Mouse (Mus musculus): Measurements from ENCODE around the gene Wbp2. TPM values are rescaled to one million over a fixed set of nuclear protein-coding genes. Genes with fewer than 3 reads are reported as not detected.
"Not testable (repeated sequence)": the region's sequence is repeated elsewhere in the genome, so short reads cannot be mapped to it uniquely, and the experiment has no call there.

Gene Wbp2
- polyA plus RNA-seq, 1 experiment from 2014 or later: 95.4 TPM

- Histone ChIP-seq H3K36me3 (ENCODE audit: control insufficient read depth, insufficient read depth, low read length) (peaks cover 17% of the 10 kb centered on the region), H3K9ac (ENCODE audit: low read length) (peak overlapping the region; percentile 79), H3K4me1 (replicated peaks; ENCODE audit: control insufficient read depth, insufficient read depth, low read length) (peaks cover 25% of the 10 kb centered on the region), H3K27ac (ENCODE audit: low read length) (no peak overlapping the region), H3K9me3 (ENCODE audit: control insufficient read depth, low read length) (0 out of 2 replicates have a peak, but pooled peaks cover 2% of the 10 kb centered on the region), H3K4me2 (ENCODE audit: low read depth, low read length) (peak overlapping the region; percentile 61; the same call in 1 of the 2 replicates), H3K27me3 (ENCODE audit: control insufficient read depth, insufficient read depth, low read depth, low read length) (no peaks in the 10 kb centered on the region), H3K4me3 (ENCODE audit: low read length) (no peak overlapping the region)
- 84% methylated on average over 9 of the region's 9 CpGs for WGBS
- ATAC-seq (ENCODE audit: low read depth): no peak
These were observed 42.4 kb upstream of the Wbp2 start for GRCm38 (mm10) chr11:116129091-116129790.

DNA sequence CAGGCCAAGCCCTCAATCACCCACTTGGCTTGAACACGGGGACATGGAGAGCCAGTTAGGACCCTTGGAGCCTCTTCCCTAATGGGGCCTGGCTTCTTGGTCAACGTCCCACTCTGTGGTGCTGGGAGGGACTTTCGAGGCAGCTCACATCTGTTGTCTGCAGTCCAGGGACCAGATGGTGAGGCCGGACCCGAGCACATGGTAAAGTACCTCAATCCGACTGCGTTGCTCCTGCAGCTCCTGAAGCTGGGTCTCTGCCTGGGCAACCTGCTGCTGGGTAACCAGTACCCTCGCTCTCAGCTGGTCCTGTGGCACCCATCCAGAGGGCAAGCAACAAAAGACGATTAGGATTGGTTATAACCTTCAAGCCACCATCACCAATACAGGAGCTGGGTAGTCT, 41.2 kb upstream of the Wbp2 start:
- Histone ChIP-seq H3K9me3 (ENCODE audit: control insufficient read depth, low read length) (0 out of 2 replicates have a peak, but pooled peaks cover 2% of the 10 kb centered on the region), H3K4me3 (ENCODE audit: low read length) (no peak overlapping the region), H3K36me3 (ENCODE audit: control insufficient read depth, insufficient read depth, low read length) (peaks cover 15% of the 10 kb centered on the region), H3K9ac (ENCODE audit: low read length) (peak overlapping the region; percentile 40; the same call in 1 of the 2 replicates), H3K4me2 (ENCODE audit: low read depth, low read length) (peak overlapping the region; percentile 46; the same call in 1 of the 2 replicates), H3K4me1 (replicated peaks; ENCODE audit: control insufficient read depth, insufficient read depth, low read length) (peaks cover 25% of the 10 kb centered on the region), H3K27ac (ENCODE audit: low read length) (peak overlapping the region; percentile 51; the same call in 1 of the 2 replicates), H3K27me3 (ENCODE audit: control insufficient read depth, insufficient read depth, low read depth, low read length) (no peaks in the 10 kb centered on the region)
- 64% methylated on average over 9 of the region's 9 CpGs for WGBS
- no peak for ATAC-seq (ENCODE audit: low read depth)

GRCm38 (mm10) chr11:116127156-116127980, 40.6 kb upstream of the Wbp2 start, which contains the start of gene Trim47:
Gene Trim47 (minus strand): TSS chr11:116127210.
- H3K9me3 ChIP-seq (ENCODE audit: control insufficient read depth, low read length): 0 out of 2 replicates have a peak, but pooled peaks cover 2% of the 10 kb centered on the region
- 21% methylated on average over 23 of the region's 23 CpGs for WGBS
- peaks cover 16% of the 10 kb centered on the region for H3K36me3 ChIP-seq (ENCODE audit: control insufficient read depth, insufficient read depth, low read length)
- H3K27ac ChIP-seq (ENCODE audit: low read length): peak within 1 kb of the TSS; percentile 51
- H3K4me1 ChIP-seq (replicated peaks; ENCODE audit: control insufficient read depth, insufficient read depth, low read length): peaks cover 25% of the 10 kb centered on the region
- peak within 1 kb of the TSS; percentile 40; the same call in 1 of the 2 replicates for H3K9ac ChIP-seq (ENCODE audit: low read length)
- peak within 1 kb of the TSS; percentile 46 for H3K4me2 ChIP-seq (ENCODE audit: low read depth, low read length)
- H3K4me3 ChIP-seq (ENCODE audit: low read length): peak within 1 kb of the TSS; percentile 21
- no peaks in the 10 kb centered on the region for H3K27me3 ChIP-seq (ENCODE audit: control insufficient read depth, insufficient read depth, low read depth, low read length)
- peak; percentile 72 for ATAC-seq (ENCODE audit: low read depth)

- Histone ChIP-seq H3K27me3 (ENCODE audit: control insufficient read depth, insufficient read depth, low read depth, low read length) (no peaks in the 10 kb centered on the region), H3K4me3 (ENCODE audit: low read length) (no peak overlapping the region), H3K4me2 (ENCODE audit: low read depth, low read length) (no peak overlapping the region), H3K9me3 (ENCODE audit: control insufficient read depth, low read length) (0 out of 2 replicates have a peak, but pooled peaks cover 2% of the 10 kb centered on the region), H3K27ac (ENCODE audit: low read length) (no peak overlapping the region), H3K4me1 (replicated peaks; ENCODE audit: control insufficient read depth, insufficient read depth, low read length) (peaks cover 19% of the 10 kb centered on the region), H3K9ac (ENCODE audit: low read length) (no peak overlapping the region), H3K36me3 (ENCODE audit: control insufficient read depth, insufficient read depth, low read length) (peaks cover 18% of the 10 kb centered on the region)
- no peak for ATAC-seq (ENCODE audit: low read depth)
- 88% methylated on average over 15 of the region's 15 CpGs for WGBS
These were observed 39.5 kb upstream of the Wbp2 start for GRCm38 (mm10) chr11:116126261-116126660.

DNA sequence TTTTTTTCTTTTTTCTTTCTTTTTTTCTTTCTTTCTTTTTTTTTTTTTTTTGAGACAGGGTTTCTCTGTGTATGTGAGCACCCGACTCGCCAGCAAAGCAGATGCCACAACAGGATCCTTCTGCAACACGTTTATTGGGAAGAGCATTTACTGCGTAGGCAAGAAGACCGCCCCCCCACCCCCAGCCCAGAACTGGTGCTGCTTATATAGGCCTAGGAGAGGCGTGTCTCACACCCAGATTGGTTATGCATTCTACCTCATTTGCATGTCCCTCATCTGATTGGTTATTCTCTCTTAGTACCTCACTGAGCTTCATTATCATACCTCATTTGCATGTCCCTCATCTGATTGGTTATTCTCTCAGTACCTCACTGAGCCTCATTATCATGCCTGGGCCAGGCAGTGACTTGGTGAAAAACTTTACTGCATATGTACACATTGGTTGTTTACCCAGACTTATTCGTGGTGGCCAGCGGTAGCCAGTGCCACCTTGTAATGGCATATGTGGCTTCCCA, 35.0 kb upstream of the Wbp2 start:
- H3K36me3 ChIP-seq (ENCODE audit: control insufficient read depth, insufficient read depth, low read length): peaks cover 18% of the 10 kb centered on the region
- WGBS: 96% methylated on average over 8 of the region's 8 CpGs
- ATAC-seq (ENCODE audit: low read depth): not testable (repeated sequence)

GRCm38 (mm10) chr11:116117819-116118218, 31.0 kb upstream of the Wbp2 start:
- peaks cover 6% of the 10 kb centered on the region for H3K36me3 ChIP-seq (ENCODE audit: control insufficient read depth, insufficient read depth, low read length)
- H3K4me3 ChIP-seq (ENCODE audit: low read length): no peak overlapping the region
- H3K27ac ChIP-seq (ENCODE audit: low read length): no peak overlapping the region
- ATAC-seq (ENCODE audit: low read depth): no peak
- no peaks in the 10 kb centered on the region for H3K9me3 ChIP-seq (ENCODE audit: control insufficient read depth, low read length)
- no peak overlapping the region for H3K9ac ChIP-seq (ENCODE audit: low read length)
- no peaks in the 10 kb centered on the region for H3K27me3 ChIP-seq (ENCODE audit: control insufficient read depth, insufficient read depth, low read depth, low read length)
- H3K4me1 ChIP-seq (replicated peaks; ENCODE audit: control insufficient read depth, insufficient read depth, low read length): no peaks in the 10 kb centered on the region
- no peak overlapping the region for H3K4me2 ChIP-seq (ENCODE audit: low read depth, low read length)

More for the DNA sequence above, 35.0 kb upstream of the Wbp2 start:
- not testable (repeated sequence) for H3K4me1 ChIP-seq (replicated peaks; ENCODE audit: control insufficient read depth, insufficient read depth, low read length); H3K4me3 ChIP-seq (ENCODE audit: low read length); H3K27ac ChIP-seq (ENCODE audit: low read length); H3K4me2 ChIP-seq (ENCODE audit: low read depth, low read length); H3K27me3 ChIP-seq (ENCODE audit: control insufficient read depth, insufficient read depth, low read depth, low read length); H3K9me3 ChIP-seq (ENCODE audit: control insufficient read depth, low read length); H3K9ac ChIP-seq (ENCODE audit: low read length)

DNA sequence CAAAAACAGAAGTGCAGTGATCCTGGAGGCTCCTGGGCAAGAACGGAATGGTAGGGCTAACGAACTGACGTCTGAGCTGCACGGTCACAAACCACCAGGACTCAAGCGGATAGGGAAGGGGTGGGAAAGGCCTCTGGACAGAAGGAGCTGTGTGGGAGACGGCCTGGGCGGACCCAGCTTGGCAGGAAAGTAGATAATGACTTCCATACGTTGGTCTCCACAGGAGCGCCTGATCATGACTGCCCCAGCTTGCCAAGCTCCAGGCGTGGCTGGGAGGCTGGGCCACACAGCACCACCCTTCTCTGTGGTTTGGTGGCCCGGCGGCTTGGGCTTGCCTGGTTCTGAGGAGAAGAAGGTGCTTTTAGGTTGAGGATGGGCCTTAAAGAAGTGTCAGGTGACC, 30.4 kb upstream of the Wbp2 start:
- 74% methylated on average over 12 of the region's 12 CpGs for WGBS
- Histone ChIP-seq H3K9me3 (ENCODE audit: control insufficient read depth, low read length) (no peaks in the 10 kb centered on the region), H3K4me1 (replicated peaks; ENCODE audit: control insufficient read depth, insufficient read depth, low read length) (no peaks in the 10 kb centered on the region), H3K4me3 (ENCODE audit: low read length) (no peak overlapping the region), H3K27ac (ENCODE audit: low read length) (no peak overlapping the region), H3K9ac (ENCODE audit: low read length) (no peak overlapping the region), H3K4me2 (ENCODE audit: low read depth, low read length) (no peak overlapping the region), H3K27me3 (ENCODE audit: control insufficient read depth, insufficient read depth, low read depth, low read length) (no peaks in the 10 kb centered on the region), H3K36me3 (ENCODE audit: control insufficient read depth, insufficient read depth, low read length) (peaks cover 2% of the 10 kb centered on the region; the same call in 1 of the 2 replicates)
- ATAC-seq (ENCODE audit: low read depth): no peak

- no peaks in the 10 kb centered on the region for H3K36me3 ChIP-seq (ENCODE audit: control insufficient read depth, insufficient read depth, low read length)
- H3K27me3 ChIP-seq (ENCODE audit: control insufficient read depth, insufficient read depth, low read depth, low read length): peaks cover 34% of the 10 kb centered on the region
- WGBS: 84% methylated on average over 19 of the region's 19 CpGs
- H3K4me2 ChIP-seq (ENCODE audit: low read depth, low read length): no peak overlapping the region
- H3K27ac ChIP-seq (ENCODE audit: low read length): no peak overlapping the region
- H3K9ac ChIP-seq (ENCODE audit: low read length): no peak overlapping the region
- no peak for ATAC-seq (ENCODE audit: low read depth)
- H3K4me3 ChIP-seq (ENCODE audit: low read length): no peak overlapping the region
- H3K4me1 ChIP-seq (replicated peaks; ENCODE audit: control insufficient read depth, insufficient read depth, low read length): peaks cover 37% of the 10 kb centered on the region
- H3K9me3 ChIP-seq (ENCODE audit: control insufficient read depth, low read length): no peaks in the 10 kb centered on the region
These were observed 24.9 kb upstream of the Wbp2 start for GRCm38 (mm10) chr11:116111611-116112203.

Measured in lung, embryonic 16.5 days (tissue).